Mouse (Mus musculus) stomach, postnatal 0 days (tissue): ENCODE results near the gene Rapgef1.

Experiments used
- CTCF ChIP-seq: IDR thresholded peaks from 2 replicates; pipeline ENCODE4 v1.5.1; 2016; ENCODE audit warnings: antibody characterized with exemption, low read depth, mild to moderate bottlenecking, moderate library complexity
- EP300 ChIP-seq: optimal IDR thresholded peaks from 2 replicates; pipeline ENCODE3; 2016; ENCODE audit warnings: antibody characterized with exemption

DNA sequence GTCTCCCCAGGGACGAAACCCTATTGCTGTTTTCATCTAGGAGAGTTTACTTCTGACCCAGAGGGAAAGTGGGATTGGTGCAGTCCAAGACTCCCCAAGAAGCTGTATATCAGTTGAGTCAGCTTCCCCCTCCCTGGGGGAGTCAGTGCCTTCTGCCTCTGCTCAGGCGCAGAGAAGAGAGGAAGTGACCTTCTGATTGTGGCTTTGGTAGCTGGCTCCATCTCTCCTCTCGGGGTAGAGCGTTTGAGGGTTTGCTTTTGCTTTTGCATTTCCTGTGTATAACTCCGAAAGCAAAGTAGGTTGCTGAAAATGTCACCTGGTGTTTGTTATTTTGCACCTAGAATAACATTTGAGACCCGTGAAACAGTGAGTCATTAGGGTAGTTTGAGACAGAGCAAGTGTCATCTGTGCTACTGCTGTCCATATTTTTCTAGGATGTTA is 42.3 kb downstream of the Rapgef1 start:
- TF ChIP-seq CTCF: no peak
- TF ChIP-seq EP300: no peak
